Mouse (Mus musculus): ENCODE data around the gene Rbm8a.

GRCm38 (mm10) chr3:96597435-96597891, 32.3 kb upstream of the Rbm8a start:
- TF ChIP-seq POLR2A (IDR thresholded peaks at IDR 0.05; ENCODE audit: low read depth, low read length), result no peak; the same call in 1 of the 2 replicates
- TF ChIP-seq CTCF (IDR thresholded peaks at IDR 0.05; ENCODE audit: borderline replicate concordance, insufficient read depth, low read length), result no peak
